Mouse (Mus musculus): ENCODE data around the gene Ppp2r5a.
"Not testable (repeated sequence)": the region's sequence is repeated elsewhere in the genome, so short reads cannot be mapped to it uniquely, and the experiment has no call there.

Ppp2r5a gene

DNA sequence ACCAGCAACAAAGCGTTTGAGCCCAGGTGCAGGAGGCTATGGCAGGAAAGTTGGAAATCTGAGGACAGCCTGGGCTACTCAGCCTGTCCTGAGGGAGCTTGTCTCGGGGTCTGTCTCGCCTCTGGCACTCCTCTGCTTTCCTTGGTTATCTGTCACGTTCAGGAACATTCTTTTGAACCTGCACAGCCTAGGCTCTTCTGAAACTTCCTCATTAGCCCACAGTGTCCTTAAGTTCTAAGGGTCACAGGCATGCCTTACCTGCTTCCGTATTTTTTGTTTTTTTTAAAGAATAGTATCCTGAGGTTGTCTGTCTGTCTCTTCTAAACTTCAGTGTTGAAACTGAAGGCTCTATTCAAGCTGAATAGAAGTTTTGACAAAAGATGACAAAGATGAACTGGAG lies at the start of gene Ppp2r5a:
Gene Ppp2r5a (minus strand): TSS at position 199 of the 400 bp plus-strand sequence.
- no peak for DNase-seq (ENCODE audit: low spot score)

DNA sequence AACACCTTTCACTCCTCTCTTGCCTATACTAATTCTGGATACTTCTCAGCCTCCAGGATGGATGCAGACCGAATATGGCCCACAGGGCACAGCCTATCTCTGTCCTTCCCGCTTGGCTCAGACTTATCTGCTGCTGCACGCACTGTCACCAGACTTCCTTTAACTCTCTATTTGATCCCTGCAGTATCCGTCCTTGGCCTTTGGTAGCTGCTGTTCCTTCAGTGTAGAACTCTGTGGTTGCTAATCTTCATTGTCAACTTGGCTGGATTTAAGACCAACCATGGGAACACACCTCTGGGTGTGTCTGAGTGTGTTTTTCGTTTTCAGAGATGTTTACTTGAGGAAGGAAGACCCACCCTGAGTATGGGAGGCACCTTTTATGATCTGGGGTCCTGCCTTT lies 47.5 kb upstream of the Ppp2r5a start:
- DNase-seq (ENCODE audit: low spot score), result no peak

DNA sequence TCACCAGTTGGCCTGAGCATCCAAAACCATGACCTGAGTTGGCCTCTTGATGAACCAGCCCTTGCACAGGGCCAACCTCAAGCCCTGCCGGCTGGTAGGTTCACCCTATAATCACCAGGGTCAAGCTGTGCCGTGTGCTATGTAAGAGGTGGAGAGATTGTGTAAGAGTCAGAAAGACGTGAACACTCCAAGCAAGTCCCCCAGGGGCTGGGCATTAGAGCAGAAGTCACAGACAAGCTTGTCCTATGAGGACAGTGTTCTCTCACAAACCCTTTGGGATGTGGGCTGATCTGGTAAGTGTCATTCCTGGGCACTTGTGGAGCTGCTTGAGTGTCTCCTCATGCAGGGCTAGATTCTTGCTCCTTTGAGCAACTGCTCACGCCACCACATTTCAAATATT lies 46.5 kb upstream of the Ppp2r5a start:
- no peak for DNase-seq (ENCODE audit: low spot score)

DNA sequence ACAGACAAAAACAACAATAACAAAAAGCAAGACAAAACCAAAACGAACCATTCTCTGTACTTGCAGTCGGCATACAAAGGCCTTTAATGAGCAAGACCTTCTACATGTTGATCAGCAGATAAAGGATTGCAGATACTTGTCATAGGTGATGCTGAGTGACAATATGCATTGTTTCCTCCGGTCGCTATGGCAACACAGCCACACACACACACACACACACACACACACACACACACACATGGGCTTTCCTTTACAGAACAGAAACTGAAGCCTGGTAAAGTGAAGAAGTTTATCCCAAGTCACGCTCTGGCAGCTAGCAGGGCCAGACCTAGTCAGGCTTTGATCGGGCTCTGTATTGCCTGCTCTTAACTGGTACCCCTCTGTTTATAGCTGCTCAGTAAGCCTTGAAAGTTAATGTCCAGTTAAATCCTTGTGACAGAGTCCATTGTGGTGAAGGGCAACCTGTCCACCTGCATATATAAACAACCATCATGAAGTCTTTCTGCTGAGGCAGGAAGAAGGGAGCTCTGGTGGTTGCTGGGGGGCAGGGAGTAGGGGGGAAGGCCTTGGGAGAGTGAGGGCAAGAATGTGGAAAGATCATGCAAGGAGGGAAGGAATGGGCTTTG lies 44.4 kb upstream of the Ppp2r5a start:
- DNase-seq (ENCODE audit: low spot score), result no peak

DNA sequence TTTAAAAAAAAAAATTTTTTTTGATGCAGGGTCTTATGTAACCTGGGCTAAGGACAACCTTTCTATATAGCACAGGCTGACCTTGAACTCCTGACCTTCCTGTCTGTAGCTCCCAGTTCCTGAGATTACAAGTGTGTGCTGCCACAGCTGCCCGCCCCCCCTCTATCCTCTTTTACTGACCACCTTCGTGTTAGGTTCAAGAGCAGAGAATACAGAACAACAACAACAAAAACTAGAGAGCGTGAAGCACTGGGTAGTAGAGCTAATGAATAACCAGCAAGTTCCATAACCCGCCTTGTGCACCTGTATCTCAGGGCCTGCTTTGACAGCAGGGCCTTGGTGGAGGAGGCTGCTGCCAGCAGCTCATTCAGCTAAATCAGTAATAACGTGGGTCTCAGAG lies 43.2 kb upstream of the Ppp2r5a start:
- no peak for DNase-seq (ENCODE audit: low spot score)

DNA sequence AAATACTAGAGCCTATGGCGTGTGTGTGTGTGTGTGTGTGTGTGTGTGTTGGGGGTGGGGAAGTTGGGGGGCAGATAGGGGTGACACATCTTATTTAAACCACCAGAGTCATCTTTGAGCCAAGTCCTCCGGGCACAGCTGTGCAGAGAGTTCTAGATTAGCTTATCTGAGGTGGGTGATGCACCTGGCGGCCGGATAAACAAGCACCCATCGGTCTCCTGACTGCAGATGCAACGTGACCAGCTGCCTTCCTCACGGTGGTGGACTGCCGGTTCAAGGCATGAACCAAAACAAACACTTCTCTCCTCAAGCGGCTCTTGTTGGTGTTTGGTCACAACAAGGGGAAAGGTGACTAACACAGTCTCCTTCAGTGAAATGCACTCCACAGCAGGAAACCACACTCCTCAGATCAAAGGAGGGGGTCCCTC lies 42.8 kb upstream of the Ppp2r5a start:
- DNase-seq (ENCODE audit: low spot score), result no peak

DNA sequence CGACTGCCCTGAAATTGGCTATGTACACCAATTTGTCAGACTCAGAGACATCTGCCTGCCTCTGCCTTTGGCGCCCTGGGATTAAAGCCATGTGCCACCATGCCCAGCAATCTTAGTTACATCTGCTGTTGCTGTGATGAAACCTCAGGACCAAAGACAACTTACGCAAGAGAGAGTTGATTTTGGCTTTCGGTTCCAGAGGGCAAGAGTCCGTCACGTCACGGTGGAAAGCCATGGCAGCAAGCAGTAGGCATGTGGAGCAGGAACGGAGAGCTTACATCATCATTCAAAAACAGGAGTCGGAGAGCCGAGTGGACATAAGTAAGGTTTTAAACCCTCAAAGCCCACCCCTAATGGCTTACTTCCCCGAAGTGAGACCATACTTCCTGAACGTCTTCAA lies 42.3 kb upstream of the Ppp2r5a start:
- DNase-seq (ENCODE audit: low spot score), result no peak

DNA sequence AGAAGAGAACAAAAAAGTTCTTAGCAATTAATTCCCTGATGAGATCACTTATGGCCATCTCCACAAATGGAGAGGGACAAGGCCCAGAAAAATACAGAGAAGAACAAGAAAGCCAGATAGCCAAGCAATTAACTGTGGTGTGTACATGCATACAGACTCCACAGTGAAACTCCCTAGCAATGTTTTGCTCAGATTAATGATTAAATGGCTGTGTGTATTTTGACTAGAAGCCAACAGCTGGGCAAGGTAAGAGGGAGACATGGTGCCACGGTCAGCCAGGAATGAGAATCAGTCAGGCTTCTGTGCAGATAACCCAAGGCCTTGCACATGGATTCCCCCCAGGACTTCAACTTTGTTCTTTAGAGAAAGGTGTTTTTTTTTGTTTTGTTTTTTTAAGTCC lies 41.4 kb upstream of the Ppp2r5a start:
- DNase-seq (ENCODE audit: low spot score), result no peak

DNA sequence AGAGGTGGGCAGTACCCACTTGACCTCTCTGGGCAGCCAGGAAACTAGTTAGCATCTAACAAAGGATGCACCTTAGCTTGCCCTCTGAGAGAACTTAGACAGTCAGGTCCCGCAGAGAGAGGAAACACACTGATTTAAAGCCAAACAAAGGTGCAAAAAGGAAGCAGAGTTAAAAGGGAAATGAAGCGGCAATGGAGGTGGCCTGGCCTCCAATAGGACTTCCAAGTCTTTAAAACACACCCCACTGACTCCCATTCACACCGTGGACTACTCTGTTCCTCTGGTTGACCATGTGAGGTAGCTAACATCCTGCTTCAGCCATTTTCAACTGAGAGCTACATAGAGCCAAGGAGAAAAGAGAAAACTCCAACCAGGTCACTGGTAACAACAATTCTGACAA lies 35.9 kb upstream of the Ppp2r5a start:
- no peak for DNase-seq (ENCODE audit: low spot score)

DNA sequence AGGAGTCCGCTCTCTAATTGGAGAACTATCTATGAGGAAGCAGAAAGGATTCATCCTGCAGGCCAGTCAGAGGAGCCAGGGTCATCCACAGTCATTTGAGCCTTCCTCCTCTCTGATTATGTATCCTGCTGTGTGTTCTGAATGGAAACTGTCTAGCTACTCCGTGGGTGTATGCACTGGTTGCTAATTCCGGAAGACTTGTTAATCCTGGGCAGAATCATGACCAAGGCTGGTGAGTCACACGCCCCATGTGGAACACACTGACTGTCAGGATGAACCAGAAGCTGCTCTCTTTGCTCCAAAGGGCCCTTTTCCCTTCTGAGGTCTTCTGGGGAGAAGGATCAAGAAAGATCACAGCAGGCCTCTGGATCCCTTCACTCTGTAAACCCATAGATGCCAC lies 35.5 kb upstream of the Ppp2r5a start:
- no peak for DNase-seq (ENCODE audit: low spot score)

DNA sequence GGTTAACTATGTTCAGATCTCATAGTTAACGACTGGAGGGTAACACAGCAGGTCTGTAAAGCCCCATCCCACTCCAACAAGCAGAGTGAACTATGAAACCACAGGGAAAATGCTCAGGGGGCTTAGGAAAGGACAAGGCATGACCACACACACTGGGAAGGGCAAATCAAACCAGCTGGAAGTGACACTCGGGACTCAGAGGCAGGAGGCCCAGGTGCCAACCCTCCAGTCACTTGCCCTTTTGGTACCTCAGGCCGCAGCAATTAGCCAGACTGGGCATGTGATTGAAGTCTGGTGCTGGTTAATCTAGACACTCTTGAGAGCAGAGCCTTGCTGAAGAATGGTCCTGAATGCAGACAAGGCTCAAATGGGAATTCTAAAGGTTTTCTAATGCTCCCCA lies 33.6 kb upstream of the Ppp2r5a start:
- DNase-seq (ENCODE audit: low spot score), result no peak

DNA sequence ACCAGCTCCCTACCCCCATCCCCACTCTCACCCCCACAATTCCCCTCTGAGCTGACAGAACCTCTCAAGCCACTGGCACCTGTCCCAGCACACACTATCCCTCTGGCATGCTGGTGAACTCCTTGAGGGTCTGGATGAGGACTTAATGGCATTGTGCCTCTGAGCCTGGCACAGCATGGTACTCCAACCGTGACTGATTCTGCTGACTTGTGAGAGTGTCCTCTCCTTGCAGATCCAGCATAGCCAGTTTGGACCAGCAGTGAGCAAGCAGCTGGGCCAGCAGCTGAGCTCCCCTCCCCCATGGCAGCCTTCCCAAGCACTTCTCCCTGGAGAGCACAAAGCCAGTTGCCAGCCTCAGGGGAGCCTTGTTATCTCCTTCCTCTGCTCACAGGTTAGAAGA lies 32.3 kb upstream of the Ppp2r5a start:
- DNase-seq (ENCODE audit: low spot score), result peak; percentile 72

DNA sequence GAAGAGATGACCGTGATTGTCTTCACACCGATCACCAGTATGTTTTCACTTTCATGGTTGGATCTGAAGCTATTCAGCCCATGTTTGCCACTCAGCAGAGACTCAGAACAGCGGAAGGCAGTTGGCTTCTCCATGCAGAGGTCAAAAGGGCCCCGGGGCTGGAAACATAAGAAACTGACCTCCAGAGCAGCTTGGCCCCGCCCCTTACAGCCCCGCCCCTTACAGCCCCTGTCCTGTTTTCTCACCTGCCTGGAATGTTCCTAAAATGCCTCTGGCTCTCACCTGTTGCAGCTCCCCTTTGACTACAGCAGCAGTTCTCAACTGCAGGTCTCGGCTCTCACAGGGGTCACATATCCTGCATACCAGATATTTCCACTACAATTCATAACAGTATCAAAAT lies 29.5 kb upstream of the Ppp2r5a start:
- DNase-seq (ENCODE audit: low spot score), result no peak

DNA sequence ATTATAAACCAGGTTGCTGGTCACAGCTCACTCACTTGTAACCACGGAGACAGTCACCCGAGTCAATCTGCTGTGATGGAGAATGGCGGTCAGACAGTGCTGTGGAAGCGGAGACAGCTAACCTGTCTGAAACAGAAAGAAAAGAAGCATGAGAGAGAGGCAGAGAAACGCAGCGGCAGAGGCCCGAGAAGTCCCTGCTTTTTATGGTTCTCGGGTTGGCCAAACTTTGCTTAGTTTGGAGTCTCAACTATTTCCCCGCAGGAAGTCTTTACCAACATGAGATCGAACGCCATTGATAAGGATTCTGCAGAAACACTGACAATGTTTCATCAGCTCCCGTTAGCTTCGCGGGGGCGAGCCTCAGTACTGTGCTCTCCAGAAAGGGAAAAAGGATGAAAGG lies 29.0 kb upstream of the Ppp2r5a start:
- no peak for DNase-seq (ENCODE audit: low spot score)

DNA sequence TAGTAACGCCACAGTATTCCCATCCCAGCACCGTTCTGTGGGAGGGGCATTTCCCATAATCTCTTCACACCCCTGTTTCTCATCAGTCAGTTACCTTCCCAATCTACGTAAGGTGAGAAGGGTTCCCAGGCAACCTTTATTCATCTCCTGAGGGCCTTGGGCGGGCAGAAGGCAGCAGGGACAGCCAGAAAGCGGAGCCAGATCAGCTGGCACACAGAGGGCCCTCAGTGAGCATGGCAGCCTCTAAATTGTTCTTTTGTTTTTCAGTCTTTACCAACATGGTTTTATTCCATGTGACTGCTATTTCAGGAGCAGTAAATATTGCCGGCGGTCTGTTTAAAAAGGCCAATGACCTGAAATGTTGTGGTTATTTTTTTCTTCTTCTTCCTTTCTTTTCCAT lies 27.0 kb upstream of the Ppp2r5a start:
- DNase-seq (ENCODE audit: low spot score), result no peak

DNA sequence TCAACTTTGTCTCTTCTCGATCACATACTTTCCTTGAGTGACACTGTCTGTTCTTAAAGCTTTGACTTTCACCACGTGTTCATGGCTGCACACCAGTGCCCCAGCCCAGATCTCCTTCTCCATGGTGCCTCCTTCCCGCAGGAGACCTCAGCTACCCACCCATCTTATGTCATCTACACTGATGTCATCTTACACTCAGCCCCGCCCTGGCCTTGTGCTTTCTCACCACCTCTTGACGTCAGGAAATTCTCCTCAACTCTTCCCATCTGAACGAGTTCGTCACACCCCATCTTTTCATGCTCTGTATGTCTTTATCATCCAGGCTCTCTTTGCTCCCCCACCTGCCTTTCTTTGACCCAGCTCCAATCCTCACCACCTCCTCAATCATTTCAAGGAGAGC lies 22.8 kb upstream of the Ppp2r5a start:
- no peak for DNase-seq (ENCODE audit: low spot score)

DNA sequence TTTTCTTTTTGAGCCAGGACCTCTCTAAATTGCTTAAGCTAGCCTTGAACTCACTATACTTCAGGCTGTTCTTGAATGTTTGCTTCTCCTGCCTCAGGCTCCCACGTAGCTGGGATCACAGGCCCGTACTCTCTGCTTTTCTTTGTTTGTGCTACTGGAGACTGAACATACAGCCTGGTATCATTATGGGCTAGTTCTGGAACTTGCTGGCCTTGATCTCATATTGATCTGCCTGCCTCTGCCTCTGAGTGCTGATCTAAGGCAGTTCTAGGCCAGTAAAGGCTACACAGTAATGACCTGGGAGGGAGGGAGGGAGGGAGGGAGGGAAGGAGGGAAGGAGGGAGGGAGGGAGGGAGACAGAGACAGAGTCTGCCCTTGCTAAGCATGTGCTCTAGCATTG lies 20.1 kb upstream of the Ppp2r5a start:
- no peak for DNase-seq (ENCODE audit: low spot score)

DNA sequence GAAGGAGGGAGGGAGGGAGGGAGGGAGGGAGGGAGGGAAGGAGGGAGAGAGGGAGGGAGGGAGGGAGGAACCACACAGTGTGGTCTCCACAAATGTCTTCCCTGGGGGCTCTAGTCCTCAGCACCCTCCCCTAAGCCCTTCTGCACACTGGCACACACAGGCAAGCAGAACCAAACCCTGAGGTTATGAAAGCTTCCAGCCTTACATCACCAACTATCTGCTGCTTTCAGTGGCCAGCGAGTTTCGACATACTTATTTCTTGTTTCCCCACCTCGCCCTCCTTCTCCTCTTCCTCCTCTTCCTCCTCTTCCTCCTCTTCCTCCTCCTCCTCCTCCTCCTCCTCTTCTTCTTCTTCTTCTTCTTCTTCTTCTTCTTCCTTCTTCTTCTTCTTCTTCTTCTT lies 19.6 kb upstream of the Ppp2r5a start:
- DNase-seq (ENCODE audit: low spot score), result not testable (repeated sequence)

DNA sequence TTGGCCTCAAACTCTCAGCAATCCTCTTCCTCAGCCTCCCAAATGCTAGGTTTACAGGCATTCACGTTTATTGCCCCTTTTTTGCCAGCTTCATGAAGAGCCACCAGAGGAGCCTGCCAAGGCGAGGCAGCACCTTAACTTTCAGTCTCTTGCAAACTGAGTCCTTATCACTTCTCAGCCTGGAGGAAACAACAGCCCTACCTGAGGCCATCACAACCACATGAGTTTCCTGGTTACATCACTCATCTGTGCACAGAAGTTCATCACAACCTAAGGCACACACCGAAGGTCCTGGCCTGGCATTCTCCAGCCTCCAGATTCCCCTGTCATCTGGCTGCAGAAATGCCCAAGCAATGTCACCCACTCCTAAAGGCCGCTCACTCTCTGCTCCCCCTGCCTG lies 19.1 kb upstream of the Ppp2r5a start:
- DNase-seq (ENCODE audit: low spot score), result no peak

DNA sequence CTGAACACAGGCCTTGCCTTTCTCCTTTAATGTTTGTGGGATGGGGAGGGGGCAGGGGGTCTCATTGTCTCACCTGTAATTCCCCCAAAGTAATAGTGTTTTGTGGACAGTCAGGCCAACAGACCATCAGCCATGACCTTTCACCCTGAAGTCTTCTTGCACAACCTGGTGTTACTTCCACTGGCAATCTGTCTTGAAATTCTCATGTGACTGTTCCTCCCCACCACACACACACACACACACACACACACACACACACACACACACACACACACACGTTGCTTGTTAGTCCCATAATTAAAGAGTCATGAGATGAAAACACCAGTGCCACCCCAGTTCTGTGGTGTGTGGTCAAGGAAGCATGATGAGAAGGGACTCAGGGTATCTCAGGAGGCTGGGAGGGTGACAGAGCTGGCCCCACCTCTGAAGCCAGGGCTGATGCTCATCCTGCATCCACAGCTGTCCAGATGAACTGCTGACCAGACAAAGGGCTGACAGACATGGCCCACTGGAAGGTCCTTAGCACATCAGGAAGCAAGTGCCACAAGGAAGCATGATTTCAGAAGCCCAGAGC lies 18.4 kb upstream of the Ppp2r5a start:
- DNase-seq (ENCODE audit: low spot score), result no peak

DNA sequence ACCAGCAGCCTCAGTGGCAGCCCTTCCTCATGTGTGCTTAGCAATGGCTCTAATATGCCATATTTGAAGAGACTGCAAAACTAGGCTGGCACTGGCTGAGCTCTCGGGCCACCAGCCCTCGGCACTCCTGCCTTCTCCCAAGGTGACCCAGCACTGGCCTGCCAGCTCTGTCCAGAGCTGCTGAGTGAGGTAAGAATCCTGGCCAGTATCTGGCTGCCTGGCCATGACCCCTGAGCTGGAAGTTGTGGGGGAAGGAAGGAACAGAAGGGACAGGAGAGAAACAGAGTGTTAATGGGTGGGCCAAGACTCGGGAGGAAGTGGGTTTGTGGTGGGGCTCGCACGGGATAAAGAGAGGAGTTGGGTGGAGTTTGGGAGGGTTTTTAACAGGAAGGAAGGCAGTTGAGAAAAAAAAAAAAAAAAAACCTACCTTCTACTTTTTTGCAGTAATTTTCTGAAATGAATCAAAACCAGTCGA lies 17.9 kb upstream of the Ppp2r5a start:
- DNase-seq (ENCODE audit: low spot score), result no peak

DNA sequence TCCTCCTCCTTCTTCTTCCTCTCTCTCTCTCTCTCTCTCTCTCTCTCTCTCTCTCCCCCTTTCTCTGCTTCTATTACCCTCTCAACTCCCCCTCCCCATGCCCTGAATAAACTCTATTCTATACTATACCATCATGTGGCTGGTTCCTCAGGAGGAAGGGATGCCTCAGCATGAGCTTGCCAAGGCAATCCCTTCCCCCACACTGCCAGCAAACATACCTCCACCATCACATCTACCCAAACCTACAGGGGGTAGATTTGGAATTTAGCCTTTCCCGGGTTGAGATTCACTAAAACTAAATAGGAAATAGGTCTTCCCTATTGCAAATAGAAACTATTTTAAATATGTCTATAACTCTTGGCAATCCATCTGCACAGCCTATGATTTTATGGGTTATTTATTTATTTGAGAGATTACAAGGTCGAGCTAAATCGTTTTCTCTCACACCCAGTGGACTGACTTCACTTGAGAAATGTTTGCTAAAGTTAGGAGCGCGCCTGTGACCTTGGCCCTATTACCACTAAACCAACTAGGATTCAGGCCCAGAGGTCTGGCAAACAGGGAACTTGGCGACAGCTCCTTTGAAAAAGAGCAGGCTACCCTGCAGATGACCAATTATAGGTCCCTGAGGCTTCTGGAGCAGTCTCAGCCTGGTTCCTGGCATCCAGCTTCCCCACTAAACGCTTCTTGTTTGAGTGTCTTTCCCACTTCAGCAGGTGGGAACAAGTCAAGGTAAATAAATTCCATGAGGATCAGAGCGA lies 17.1 kb upstream of the Ppp2r5a start:
- no peak for DNase-seq (ENCODE audit: low spot score)

DNA sequence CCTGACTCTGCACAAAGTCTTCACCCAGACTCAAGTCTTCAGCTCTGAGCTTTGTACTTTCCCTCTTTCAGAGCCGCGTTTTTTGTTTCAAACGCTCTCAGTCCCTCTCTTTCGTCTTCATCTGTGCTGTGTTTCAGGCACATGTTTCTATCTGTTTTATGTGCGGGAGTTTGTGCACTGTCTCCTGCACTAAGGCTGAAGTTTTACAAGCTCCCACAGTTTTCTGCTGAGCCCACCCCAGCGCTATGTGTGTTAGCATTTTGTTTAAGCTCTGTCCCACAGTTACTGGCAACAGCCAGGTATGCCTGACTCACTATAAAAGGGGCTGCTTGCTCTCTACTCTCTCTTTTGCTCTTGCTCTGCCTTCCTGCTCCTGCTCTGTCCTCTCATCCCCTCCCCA lies 16.3 kb upstream of the Ppp2r5a start:
- no peak for DNase-seq (ENCODE audit: low spot score)

DNA sequence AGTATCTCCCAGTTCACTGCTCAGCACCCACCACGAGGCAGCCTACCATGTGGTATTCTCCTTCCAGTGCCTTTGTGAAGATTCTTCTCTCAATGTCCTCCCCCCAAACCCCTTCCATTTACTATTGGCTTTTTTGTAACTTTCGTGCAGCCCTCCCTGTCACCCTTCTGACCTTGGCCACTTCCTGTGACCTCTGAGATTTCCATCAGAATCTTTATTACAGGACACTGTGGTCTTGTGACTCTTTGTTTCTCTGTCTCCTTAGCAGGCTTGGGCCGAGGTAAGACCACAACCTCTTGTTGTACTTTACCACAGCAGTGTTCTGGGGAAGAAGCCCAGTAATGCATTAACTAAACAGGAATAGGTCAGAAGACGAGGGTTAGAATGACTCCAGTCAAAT lies 15.9 kb upstream of the Ppp2r5a start:
- no peak for DNase-seq (ENCODE audit: low spot score)

Data from layer of hippocampus, adult 11-12 months (tissue).